Mouse (Mus musculus) cerebellum, adult 2 months (tissue): ENCODE measurements around the gene Ylpm1.

Experiments used
- CTCF ChIP-seq: fragments of 200-500 bp; IDR thresholded peaks from 2 replicates; pipeline ENCODE4 v1.5.1; 2011; ENCODE audit warnings: low read depth, mild to moderate bottlenecking, control low read depth, low read length, moderate library complexity, borderline replicate concordance; ENCODE audit not compliant: insufficient read depth
- POLR2A ChIP-seq: fragments of 200-500 bp; IDR thresholded peaks from 2 replicates; pipeline ENCODE4 v1.6.1; 2011; ENCODE audit warnings: low read length, control low read depth, borderline replicate concordance; ENCODE audit not compliant: insufficient read depth

- TF ChIP-seq CTCF (no peak), POLR2A (no peak)
Measured at GRCm38 (mm10) chr12:84952351-84952750, 43.8 kb upstream of the Ylpm1 start.
